Mouse (Mus musculus) neural tube, embryonic 12.5 days (tissue): ENCODE results near the gene Oprd1. TPM values are rescaled to one million over a fixed set of nuclear protein-coding genes. Genes with fewer than 3 reads are reported as not detected.

Experiments
- ATAC-seq: fragments of 200-750 bp; cut with Nextera tagmentation; 2 replicates; pipeline ENCODE4 v1.8.0; 2017; ENCODE audit warnings: low read depth, mild to moderate bottlenecking, moderate TSS enrichment, moderate library complexity; ENCODE audit not compliant: low FRiP score
- H3K27ac ChIP-seq: fragments of 300-500 bp; sonication (generic); 2 replicates; pipeline ENCODE4 v1.5.1; 2016
- H3K27me3 ChIP-seq: fragments of 300-500 bp; sonication (generic); replicated peaks from 2 replicates; pipeline ENCODE4 v1.6.1; 2016; ENCODE audit warnings: mild to moderate bottlenecking
- H3K36me3 ChIP-seq: fragments of 300-500 bp; sonication (generic); 2 replicates; pipeline ENCODE4 v1.6.1; 2016; ENCODE audit warnings: mild to moderate bottlenecking
- H3K4me1 ChIP-seq: fragments of 300-500 bp; sonication (generic); 2 replicates; pipeline ENCODE4 v1.6.1; 2016
- H3K4me2 ChIP-seq: fragments of 300-500 bp; sonication (generic); replicated peaks from 2 replicates; pipeline ENCODE4 v1.6.1; 2016; ENCODE audit warnings: mild to moderate bottlenecking
- H3K4me3 ChIP-seq: fragments of 300-500 bp; sonication (generic); 2 replicates; pipeline ENCODE4 v1.5.1; 2016
- H3K9ac ChIP-seq: fragments of 300-500 bp; sonication (generic); 2 replicates; pipeline ENCODE4 v1.6.1; 2016; ENCODE audit warnings: mild to moderate bottlenecking
- H3K9me3 ChIP-seq: fragments of 300-500 bp; sonication (generic); 2 replicates; pipeline ENCODE4 v1.6.1; 2016; ENCODE audit warnings: mild to moderate bottlenecking
- WGBS: fragments of 180-500 bp; shearing (Covaris S2); methylation state at CpG from one replicate; pipeline ENCODE4 v1.1.7; 2016; 5-methylcytosine and 5-hydroxymethylcytosine counted together
- polyA plus RNA-seq: library from polyadenylated mRNA; unstranded; fragments of >200 nt; fragmentation: Nextera tagmentation; extraction: Ambion mirVana; gene quantifications from 2 replicates; pipeline ENCODE4 v1.2.1, GENCODE M21; 2016

The Oprd1 gene
- polyA plus RNA-seq, 1 experiment from 2014 or later, result 0.56 TPM

- WGBS, result 56% methylated on average over 16 of the region's 16 CpGs
- ATAC-seq, result 0 out of 2 replicates have a peak, but pooled peaks have one; percentile 9
- Histone ChIP-seq H3K27ac (no peak overlapping the region), H3K36me3 (no peaks in the 10 kb centered on the region), H3K9me3 (no peaks in the 10 kb centered on the region), H3K4me3 (no peak overlapping the region), H3K9ac (no peak overlapping the region), H3K4me2 (no peak overlapping the region), H3K27me3 (no peaks in the 10 kb centered on the region), H3K4me1 (peaks cover 15% of the 10 kb centered on the region)
Observed at GRCm38 (mm10) chr4:132166350-132167290, 22.3 kb upstream of the Oprd1 start.

- no peak for ATAC-seq
- Histone ChIP-seq H3K4me3 (no peak overlapping the region), H3K9ac (no peak overlapping the region), H3K4me1 (peaks cover 15% of the 10 kb centered on the region), H3K36me3 (no peaks in the 10 kb centered on the region), H3K4me2 (no peak overlapping the region), H3K27me3 (no peaks in the 10 kb centered on the region), H3K27ac (no peak overlapping the region), H3K9me3 (no peaks in the 10 kb centered on the region)
- 50% methylated on average over 14 of the region's 14 CpGs for WGBS
Observed at GRCm38 (mm10) chr4:132165691-132166090, 21.4 kb upstream of the Oprd1 start.

GRCm38 (mm10) chr4:132156941-132157622 is 12.8 kb upstream of the Oprd1 start:
- Histone ChIP-seq H3K27ac (no peak overlapping the region), H3K36me3 (no peaks in the 10 kb centered on the region), H3K27me3 (no peaks in the 10 kb centered on the region), H3K9me3 (no peaks in the 10 kb centered on the region), H3K9ac (no peak overlapping the region), H3K4me3 (no peak overlapping the region), H3K4me2 (no peak overlapping the region), H3K4me1 (peaks cover 8% of the 10 kb centered on the region)
- 63% methylated on average over 12 of the region's 12 CpGs for WGBS
- ATAC-seq, result no peak

- ATAC-seq, result no peak
- no peaks in the 10 kb centered on the region for H3K36me3 ChIP-seq
- H3K9ac ChIP-seq, result no peak overlapping the region
- H3K27me3 ChIP-seq, result no peaks in the 10 kb centered on the region
- no peaks in the 10 kb centered on the region for H3K9me3 ChIP-seq
- no peak overlapping the region for H3K27ac ChIP-seq
- no peak overlapping the region for H3K4me3 ChIP-seq
- no peak overlapping the region for H3K4me2 ChIP-seq
- 1% methylated on average over 6 of the region's 6 CpGs for WGBS
- peaks cover 8% of the 10 kb centered on the region for H3K4me1 ChIP-seq
Observed at GRCm38 (mm10) chr4:132154877-132155670, 10.8 kb upstream of the Oprd1 start.

GRCm38 (mm10) chr4:132151673-132152072 is 7.4 kb upstream of the Oprd1 start:
- H3K9me3 ChIP-seq, result no peaks in the 10 kb centered on the region
- H3K4me2 ChIP-seq, result no peak overlapping the region
- H3K27me3 ChIP-seq, result no peaks in the 10 kb centered on the region; the same call in 1 of the 2 replicates
- no peak overlapping the region for H3K9ac ChIP-seq
- no peak overlapping the region for H3K27ac ChIP-seq
- H3K4me1 ChIP-seq, result peaks cover 8% of the 10 kb centered on the region
- H3K4me3 ChIP-seq, result no peak overlapping the region
- ATAC-seq, result no peak
- H3K36me3 ChIP-seq, result no peaks in the 10 kb centered on the region
- 55% methylated on average over 1 of the region's 1 CpGs for WGBS

- H3K27me3 ChIP-seq, result peaks cover 46% of the 10 kb centered on the region
- no peak overlapping the region for H3K9ac ChIP-seq
- no peak overlapping the region for H3K4me3 ChIP-seq
- no peak overlapping the region for H3K27ac ChIP-seq
- ATAC-seq, result no peak
- H3K36me3 ChIP-seq, result no peaks in the 10 kb centered on the region
- WGBS, result 70% methylated on average over 5 of the region's 5 CpGs
- H3K4me2 ChIP-seq, result no peak overlapping the region
- peaks cover 10% of the 10 kb centered on the region; the same call in 1 of the 2 replicates for H3K4me1 ChIP-seq
- no peaks in the 10 kb centered on the region for H3K9me3 ChIP-seq
Observed at GRCm38 (mm10) chr4:132146201-132146600, 1.9 kb upstream of the Oprd1 start.

GRCm38 (mm10) chr4:132145092-132145491 is 806 bp upstream of the Oprd1 start:
- H3K9me3 ChIP-seq, result no peaks in the 10 kb centered on the region
- WGBS, result 46% methylated on average over 10 of the region's 10 CpGs
- no peak overlapping the region for H3K9ac ChIP-seq
- ATAC-seq, result no peak
- H3K4me3 ChIP-seq, result no peak overlapping the region
- no peak overlapping the region for H3K27ac ChIP-seq
- H3K4me2 ChIP-seq, result no peak overlapping the region
- peaks cover 10% of the 10 kb centered on the region; the same call in 1 of the 2 replicates for H3K4me1 ChIP-seq
- no peaks in the 10 kb centered on the region for H3K36me3 ChIP-seq
- H3K27me3 ChIP-seq, result peaks cover 46% of the 10 kb centered on the region

- Histone ChIP-seq H3K4me3 (no peak overlapping the region), H3K27me3 (peaks cover 21% of the 10 kb centered on the region), H3K27ac (no peak overlapping the region), H3K9ac (no peak overlapping the region), H3K36me3 (no peaks in the 10 kb centered on the region), H3K4me1 (no peaks in the 10 kb centered on the region), H3K9me3 (no peaks in the 10 kb centered on the region), H3K4me2 (no peak overlapping the region)
- 90% methylated on average over 2 of the region's 2 CpGs for WGBS
- no peak for ATAC-seq
Observed at GRCm38 (mm10) chr4:132138640-132139039, 5.6 kb downstream of the Oprd1 start.

GRCm38 (mm10) chr4:132137013-132137412 is 7.3 kb downstream of the Oprd1 start:
- WGBS, result 81% methylated on average over 7 of the region's 7 CpGs
- H3K4me2 ChIP-seq, result no peak overlapping the region
- no peak overlapping the region for H3K27ac ChIP-seq
- no peaks in the 10 kb centered on the region for H3K4me1 ChIP-seq
- H3K9me3 ChIP-seq, result no peaks in the 10 kb centered on the region
- H3K9ac ChIP-seq, result no peak overlapping the region
- ATAC-seq, result no peak
- peaks cover 5% of the 10 kb centered on the region; the same call in 1 of the 2 replicates for H3K27me3 ChIP-seq
- no peaks in the 10 kb centered on the region for H3K36me3 ChIP-seq
- no peak overlapping the region for H3K4me3 ChIP-seq

- no peak overlapping the region for H3K27ac ChIP-seq
- H3K4me2 ChIP-seq, result no peak overlapping the region
- H3K36me3 ChIP-seq, result no peaks in the 10 kb centered on the region
- no peak overlapping the region for H3K9ac ChIP-seq
- ATAC-seq, result no peak
- H3K4me3 ChIP-seq, result no peak overlapping the region
- H3K27me3 ChIP-seq, result no peaks in the 10 kb centered on the region
- 69% methylated on average over 16 of the region's 16 CpGs for WGBS
- no peaks in the 10 kb centered on the region for H3K9me3 ChIP-seq
- peaks cover 8% of the 10 kb centered on the region; the same call in 1 of the 2 replicates for H3K4me1 ChIP-seq
Observed at GRCm38 (mm10) chr4:132133920-132134319, 10.4 kb downstream of the Oprd1 start.

- no peak for ATAC-seq
- peaks cover 11% of the 10 kb centered on the region; the same call in 1 of the 2 replicates for H3K4me1 ChIP-seq
- no peak overlapping the region for H3K9ac ChIP-seq
- H3K9me3 ChIP-seq, result no peaks in the 10 kb centered on the region
- no peak overlapping the region for H3K4me3 ChIP-seq
- no peaks in the 10 kb centered on the region for H3K36me3 ChIP-seq
- H3K4me2 ChIP-seq, result no peak overlapping the region
- H3K27ac ChIP-seq, result no peak overlapping the region
- 95% methylated on average over 5 of the region's 5 CpGs for WGBS
- no peaks in the 10 kb centered on the region for H3K27me3 ChIP-seq
Observed at GRCm38 (mm10) chr4:132133381-132133780, 10.9 kb downstream of the Oprd1 start.

GRCm38 (mm10) chr4:132132297-132132696 is 12.0 kb downstream of the Oprd1 start:
- no peak for ATAC-seq
- H3K9ac ChIP-seq, result no peak overlapping the region
- H3K36me3 ChIP-seq, result no peaks in the 10 kb centered on the region
- H3K4me1 ChIP-seq, result peaks cover 11% of the 10 kb centered on the region; the same call in 1 of the 2 replicates
- H3K27me3 ChIP-seq, result no peaks in the 10 kb centered on the region
- H3K4me3 ChIP-seq, result no peak overlapping the region
- WGBS, result 91% methylated on average over 7 of the region's 7 CpGs
- H3K9me3 ChIP-seq, result no peaks in the 10 kb centered on the region
- no peak overlapping the region for H3K27ac ChIP-seq
- H3K4me2 ChIP-seq, result no peak overlapping the region
